Mouse (Mus musculus): Measurements from ENCODE around the gene Ndufa11. TPM values are rescaled to one million over a fixed set of nuclear protein-coding genes. Genes with fewer than 3 reads are reported as not detected.

Gene Ndufa11
- total RNA-seq, 1 experiment from 2014 or later = 31.2 TPM

Other genes with a start within 250 kb of the Ndufa11 start
- gene Ptprs, start 241.3 kb upstream of the Ndufa11 start, total RNA-seq (2017) = 6.4 and 6.8 TPM in 2 replicates
- not detected in 2 replicates for gene Znrf4, start 205.3 kb upstream of the Ndufa11 start, total RNA-seq (2017)
- 2.2 and 3.3 TPM in 2 replicates for gene Gm20219, start 163.4 kb upstream of the Ndufa11 start, total RNA-seq (2017)
- 329 and 358 TPM in 2 replicates for gene Safb2, start 133.2 kb upstream of the Ndufa11 start, total RNA-seq (2017)
- 243 and 262 TPM in 2 replicates for gene Safb, start 132.9 kb upstream of the Ndufa11 start, total RNA-seq (2017)
- 33.3 and 62.5 TPM in 2 replicates for gene 2410015M20Rik, start 108.0 kb upstream of the Ndufa11 start, total RNA-seq (2017)
- 894 and 902 TPM in 2 replicates for gene Rpl36, start 104.4 kb upstream of the Ndufa11 start, total RNA-seq (2017)
- 32.6 and 32.9 TPM in 2 replicates for gene Lonp1, start 90.9 kb upstream of the Ndufa11 start, total RNA-seq (2017)
- not detected in 2 replicates for gene Catsperd, start 89.6 kb upstream of the Ndufa11 start, total RNA-seq (2017)
- 64.5 and 65.3 TPM in 2 replicates for gene Ranbp3, start 44.5 kb upstream of the Ndufa11 start, total RNA-seq (2017)
- 10.7 and 10.8 TPM in 2 replicates for gene Vmac, start 255 bp downstream of the Ndufa11 start, total RNA-seq (2017)
- gene Nrtn, start 39.8 kb downstream of the Ndufa11 start, total RNA-seq (2017) = not detected in 2 replicates
- 25.9 and 27.0 TPM in 2 replicates for gene Dus3l, start 47.0 kb downstream of the Ndufa11 start, total RNA-seq (2017)
- gene Prr22, start 52.5 kb downstream of the Ndufa11 start, total RNA-seq (2017) = 0.25 and 0.58 TPM in 2 replicates
- gene Rfx2, start 113.2 kb downstream of the Ndufa11 start, total RNA-seq (2017) = 8.6 and 11.1 TPM in 2 replicates
- gene Acsbg2, start 156.7 kb downstream of the Ndufa11 start, total RNA-seq (2017) = not detected in 2 replicates
- gene 1700061G19Rik, start 157.7 kb downstream of the Ndufa11 start, total RNA-seq (2017) = not detected in 2 replicates
- 13.0 and 13.8 TPM in 2 replicates for gene Mllt1, start 217.6 kb downstream of the Ndufa11 start, total RNA-seq (2017)